Mouse (Mus musculus) liver, postnatal 0 days (tissue): ENCODE results near the gene C2cd4a. TPM values are rescaled to one million over a fixed set of nuclear protein-coding genes. Genes with fewer than 3 reads are reported as not detected.
A peak's percentile ranks its signal among the peaks of the same experiment; 100 is the strongest.

ENCODE experiments used
- ATAC-seq: fragments of 200-750 bp; cut with Nextera tagmentation; 2 replicates; pipeline ENCODE4 v1.8.0; 2017; ENCODE audit warnings: mild to moderate bottlenecking, moderate library complexity
- DNase-seq: peaks from one replicate; pipeline ENCODE4 v3.0.0-alpha.2; 2016
- H3K27ac ChIP-seq: fragments of 300-500 bp; sonication (generic); 2 replicates; pipeline ENCODE4 v1.5.1; 2014; ENCODE audit warnings: antibody characterized with exemption, moderate library complexity, mild to moderate bottlenecking, low read depth
- H3K27me3 ChIP-seq: fragments of 300-500 bp; sonication (generic); 2 replicates; pipeline ENCODE4 v1.6.1; 2014; ENCODE audit warnings: low read length, control low read depth, mixed read lengths; ENCODE audit not compliant: insufficient read depth
- H3K36me3 ChIP-seq: fragments of 300-500 bp; sonication (generic); replicated peaks from 2 replicates; pipeline ENCODE4 v1.6.1; 2014; ENCODE audit warnings: mild to moderate bottlenecking, control low read depth, low read length, moderate library complexity, mixed read lengths; ENCODE audit not compliant: insufficient read depth
- H3K4me1 ChIP-seq: fragments of 300-500 bp; sonication (generic); 2 replicates; pipeline ENCODE4 v1.6.1; 2014; ENCODE audit warnings: antibody characterized with exemption, mild to moderate bottlenecking, control low read depth; ENCODE audit not compliant: insufficient read depth
- H3K4me2 ChIP-seq: fragments of 300-500 bp; sonication (generic); 2 replicates; pipeline ENCODE4 v1.6.1; 2014; ENCODE audit warnings: low read depth, mild to moderate bottlenecking, low read length, moderate library complexity, mixed read lengths
- H3K4me3 ChIP-seq: fragments of 300-500 bp; sonication (generic); 2 replicates; pipeline ENCODE4 v1.5.1; 2014; ENCODE audit warnings: low read depth, low read length
- H3K9ac ChIP-seq: fragments of 300-500 bp; sonication (generic); replicated peaks from 2 replicates; pipeline ENCODE4 v1.6.1; 2014; ENCODE audit warnings: mild to moderate bottlenecking, moderate library complexity
- H3K9me3 ChIP-seq: fragments of 300-500 bp; sonication (generic); 2 replicates; pipeline ENCODE4 v1.6.1; 2016; ENCODE audit warnings: mild to moderate bottlenecking, control low read depth, low read length, mixed read lengths
- CTCF ChIP-seq: sonication (generic); IDR thresholded peaks from 2 replicates; pipeline ENCODE4 v1.5.1; 2016; ENCODE audit warnings: antibody characterized with exemption, low read depth
- EP300 ChIP-seq: IDR thresholded peaks from 2 replicates; pipeline ENCODE4 v1.6.1; 2016; ENCODE audit warnings: antibody characterized with exemption, low read depth, mild to moderate bottlenecking
- WGBS: fragments of 180-500 bp; shearing (Covaris S2); extraction: QIAGEN DNeasy Blood & Tissue Kit; methylation state at CpG from one replicate; pipeline ENCODE4 v1.1.7; 2014; ENCODE audit not compliant: insufficient replicate concordance; 5-methylcytosine and 5-hydroxymethylcytosine counted together
- polyA plus RNA-seq: library from polyadenylated mRNA; unstranded; fragments of >200 nt; fragmentation: Nextera tagmentation; extraction: Ambion mirVana; gene quantifications from 2 replicates; pipeline ENCODE4 v1.2.1, GENCODE M21; 2015

Gene C2cd4a
- polyA plus RNA-seq, 1 experiment from 2014 or later = 0.89 TPM

DNA sequence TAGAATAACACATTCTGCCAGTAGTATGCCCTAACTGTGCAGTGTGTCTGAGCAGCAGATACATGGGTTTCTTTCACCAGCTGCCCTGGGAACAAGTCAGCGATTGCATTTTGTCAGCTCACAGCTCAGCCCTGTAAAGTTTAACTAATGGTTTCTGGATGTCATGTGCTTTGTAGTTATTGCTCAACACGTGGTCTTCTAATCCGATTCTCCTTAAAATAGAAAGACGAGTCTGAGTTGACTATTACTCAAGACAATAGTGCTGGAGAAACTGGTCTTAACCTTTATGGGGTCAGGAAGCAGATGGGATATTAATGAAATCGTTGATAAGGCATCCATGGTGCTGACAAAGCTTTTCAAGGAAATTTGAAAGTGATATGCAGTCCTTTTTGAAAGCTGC lies 10.7 kb upstream of the C2cd4a start:
- no peak overlapping the region for H3K4me3 ChIP-seq
- TF ChIP-seq EP300 (no peak), CTCF (no peak)
- H3K4me1 ChIP-seq = peaks cover 52% of the 10 kb centered on the region
- H3K27me3 ChIP-seq = no peaks in the 10 kb centered on the region
- peak overlapping the region; percentile 86 for H3K4me2 ChIP-seq
- no peaks in the 10 kb centered on the region for H3K36me3 ChIP-seq
- WGBS = 15% methylated on average over 5 of the region's 5 CpGs
- H3K27ac ChIP-seq = peak overlapping the region; percentile 58; the same call in 1 of the 2 replicates
- no peak for DNase-seq
- H3K9ac ChIP-seq = no peak overlapping the region
- no peaks in the 10 kb centered on the region for H3K9me3 ChIP-seq
- ATAC-seq = no peak

DNA sequence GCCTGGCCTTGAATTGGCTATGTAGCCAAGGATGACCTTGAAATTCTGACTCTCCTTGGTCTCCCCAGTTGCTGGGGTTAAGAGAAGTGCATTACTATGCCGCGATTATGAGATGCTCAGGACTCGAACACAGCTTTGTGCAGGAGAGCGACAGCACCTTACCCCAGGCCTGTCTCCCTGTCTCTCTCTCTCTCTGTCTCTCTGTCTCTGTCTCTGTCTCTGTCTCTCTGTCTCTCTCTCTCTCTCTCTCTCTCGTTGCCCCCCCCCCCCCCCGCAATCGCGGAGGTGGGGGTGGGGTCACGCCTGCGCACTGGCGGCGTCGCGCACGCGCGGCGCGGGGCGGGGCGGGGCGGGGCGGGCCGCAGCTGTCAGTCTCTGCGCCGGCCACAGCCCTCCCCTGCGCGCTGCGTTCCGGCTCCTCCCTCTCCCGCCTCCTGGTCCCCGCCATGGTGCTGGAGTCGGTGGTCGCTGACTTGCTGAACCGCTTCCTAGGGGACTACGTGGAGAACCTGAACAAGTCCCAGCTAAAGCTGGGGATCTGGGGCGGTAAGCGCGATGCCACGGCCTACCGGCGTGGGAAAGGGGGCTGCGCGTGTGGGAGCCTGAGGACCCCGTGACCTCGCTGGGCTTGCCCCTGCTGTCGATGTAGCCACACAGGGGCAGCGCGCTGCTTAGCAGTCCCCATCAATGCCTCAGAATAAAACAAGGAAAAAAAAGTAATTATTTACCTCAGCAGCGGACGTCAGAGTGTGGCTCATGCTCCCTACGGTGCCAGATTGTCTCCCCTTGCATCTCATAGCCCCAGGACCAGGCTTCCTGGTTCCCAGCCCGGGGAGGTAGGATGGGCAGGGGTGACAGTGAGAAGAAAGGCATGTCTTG lies 8.1 kb upstream of the C2cd4a start, which contains the start of gene Vps13c:
TSS of gene Vps13c (plus strand) at position 416 of the 879 bp plus-strand sequence.
- Histone ChIP-seq H3K9ac (peak within 1 kb of the TSS; percentile 87), H3K4me3 (peak within 1 kb of the TSS; percentile 90), H3K27ac (peak within 1 kb of the TSS; percentile 78), H3K36me3 (no peaks in the 10 kb centered on the region), H3K9me3 (no peaks in the 10 kb centered on the region), H3K4me1 (peaks cover 35% of the 10 kb centered on the region), H3K27me3 (no peaks in the 10 kb centered on the region), H3K4me2 (peak within 1 kb of the TSS; percentile 86)
- no peak for TF ChIP-seq CTCF
- no peak for TF ChIP-seq EP300
- ATAC-seq (peak; percentile 98), DNase-seq (peak; percentile 90)
- 0% methylated on average over 49 of the region's 53 CpGs for WGBS

DNA sequence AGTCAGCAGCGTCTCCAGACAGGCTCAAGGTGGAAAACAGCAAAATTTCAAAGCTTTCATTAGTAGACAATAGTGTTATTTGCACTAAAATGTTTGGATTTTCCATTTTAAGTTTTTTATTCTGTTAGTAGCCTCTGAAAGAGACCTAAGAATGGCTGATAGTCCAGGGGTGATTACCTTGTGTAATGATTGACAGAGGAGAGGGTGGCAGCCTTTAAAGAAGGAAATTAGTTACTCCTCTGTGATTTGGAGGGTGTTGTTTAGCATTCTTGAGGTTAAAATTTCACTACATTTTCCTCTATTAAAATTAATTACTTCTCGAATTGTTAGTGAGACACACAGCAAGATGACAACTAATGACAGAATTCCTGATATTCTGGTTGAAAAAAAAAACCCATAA lies 5.2 kb upstream of the C2cd4a start:
- H3K4me1 ChIP-seq = peaks cover 13% of the 10 kb centered on the region
- WGBS = 67% methylated on average over 2 of the region's 2 CpGs
- TF ChIP-seq CTCF = no peak
- no peak for TF ChIP-seq EP300
- H3K9ac ChIP-seq = no peak overlapping the region
- no peak overlapping the region for H3K4me2 ChIP-seq
- no peak for ATAC-seq
- H3K9me3 ChIP-seq = no peaks in the 10 kb centered on the region
- no peak for DNase-seq
- H3K36me3 ChIP-seq = no peaks in the 10 kb centered on the region
- peaks cover 5% of the 10 kb centered on the region for H3K27me3 ChIP-seq
- H3K4me3 ChIP-seq = no peak overlapping the region
- no peak overlapping the region for H3K27ac ChIP-seq

DNA sequence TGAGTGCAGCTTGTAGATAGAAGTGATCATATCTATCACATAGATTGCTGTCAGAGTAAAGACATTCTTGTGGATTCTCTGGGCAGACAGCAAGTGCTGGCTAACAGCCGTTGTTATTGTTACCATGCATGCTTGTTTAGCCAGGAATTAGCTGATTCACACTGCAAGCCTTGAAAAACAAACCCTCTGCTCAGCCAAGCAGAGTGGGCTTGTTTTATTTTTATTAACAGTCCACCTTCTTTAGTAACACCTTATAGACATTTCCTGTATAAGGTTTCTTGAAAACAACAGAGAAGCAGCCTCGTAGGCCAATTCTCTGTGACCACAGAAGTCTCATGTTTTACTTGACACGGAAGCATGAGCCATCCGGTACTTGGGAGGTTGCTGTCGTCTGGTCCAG lies 2.4 kb upstream of the C2cd4a start:
- Histone ChIP-seq H3K4me3 (no peak overlapping the region), H3K4me1 (peaks cover 17% of the 10 kb centered on the region), H3K27ac (no peak overlapping the region), H3K4me2 (no peak overlapping the region), H3K9me3 (no peaks in the 10 kb centered on the region), H3K9ac (no peak overlapping the region), H3K36me3 (no peaks in the 10 kb centered on the region), H3K27me3 (peaks cover 25% of the 10 kb centered on the region)
- no peak for DNase-seq
- ATAC-seq = no peak
- no peak for TF ChIP-seq EP300
- no peak for TF ChIP-seq CTCF
- WGBS = 78% methylated on average over 5 of the region's 5 CpGs

DNA sequence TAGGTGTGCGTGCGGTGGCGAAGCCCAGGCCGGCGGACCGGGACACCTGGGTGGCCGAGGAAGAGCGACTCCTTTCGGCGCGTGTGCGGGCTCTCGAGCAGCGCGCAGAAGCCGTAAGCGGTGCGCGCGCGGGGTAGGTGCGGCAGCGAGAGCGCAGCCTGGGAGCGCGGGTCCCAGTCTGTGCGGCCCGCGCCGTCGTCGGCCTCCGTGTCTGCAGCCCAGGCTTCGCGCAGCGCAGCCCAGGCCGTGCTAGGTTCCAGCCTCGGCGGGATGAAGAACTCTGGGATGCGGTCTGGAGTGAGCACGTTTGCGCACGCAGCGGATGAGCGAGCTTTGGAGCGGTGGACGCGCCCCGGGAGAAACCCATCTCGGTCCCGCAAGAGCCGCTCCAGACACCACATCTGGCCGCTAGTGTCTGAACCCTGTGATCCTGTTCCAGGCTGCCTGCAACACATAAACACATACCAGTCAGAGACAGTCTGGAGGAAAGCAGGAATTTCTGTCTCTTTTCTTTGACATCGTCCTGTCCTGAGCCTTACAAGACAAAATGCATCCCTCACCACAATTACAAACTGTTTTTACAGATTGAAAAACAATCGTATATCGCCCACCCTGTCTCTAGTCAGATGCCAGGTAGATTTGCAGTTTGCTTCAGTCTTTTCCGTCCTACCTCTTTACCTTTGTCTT lies 628 bp downstream of the C2cd4a start:
- Histone ChIP-seq H3K27ac (no peak overlapping the region), H3K9ac (peak overlapping the region; percentile 48; the same call in 1 of the 2 replicates)
- peak; percentile 53 for ATAC-seq

More for the DNA sequence above, 628 bp downstream of the C2cd4a start:
- Histone ChIP-seq H3K9me3 (no peaks in the 10 kb centered on the region), H3K4me2 (peak overlapping the region; percentile 93), H3K4me1 (peaks cover 14% of the 10 kb centered on the region), H3K27me3 (peaks cover 32% of the 10 kb centered on the region), H3K36me3 (no peaks in the 10 kb centered on the region), H3K4me3 (peak overlapping the region; percentile 58)
- 3% methylated on average over 41 of the region's 57 CpGs for WGBS
- TF ChIP-seq CTCF = no peak
- TF ChIP-seq EP300 = no peak
- peak; percentile 30 for DNase-seq
